Mouse (Mus musculus) cerebellum, adult 2 months (tissue): Measurements from ENCODE around the gene Fmnl2.

Experiments used
- CTCF ChIP-seq: fragments of 200-500 bp; IDR thresholded peaks from 2 replicates; pipeline ENCODE4 v1.5.1; 2011; ENCODE audit warnings: low read depth, mild to moderate bottlenecking, control low read depth, low read length, moderate library complexity, borderline replicate concordance; ENCODE audit not compliant: insufficient read depth
- POLR2A ChIP-seq: fragments of 200-500 bp; IDR thresholded peaks from 2 replicates; pipeline ENCODE4 v1.6.1; 2011; ENCODE audit warnings: low read length, control low read depth, borderline replicate concordance; ENCODE audit not compliant: insufficient read depth

DNA sequence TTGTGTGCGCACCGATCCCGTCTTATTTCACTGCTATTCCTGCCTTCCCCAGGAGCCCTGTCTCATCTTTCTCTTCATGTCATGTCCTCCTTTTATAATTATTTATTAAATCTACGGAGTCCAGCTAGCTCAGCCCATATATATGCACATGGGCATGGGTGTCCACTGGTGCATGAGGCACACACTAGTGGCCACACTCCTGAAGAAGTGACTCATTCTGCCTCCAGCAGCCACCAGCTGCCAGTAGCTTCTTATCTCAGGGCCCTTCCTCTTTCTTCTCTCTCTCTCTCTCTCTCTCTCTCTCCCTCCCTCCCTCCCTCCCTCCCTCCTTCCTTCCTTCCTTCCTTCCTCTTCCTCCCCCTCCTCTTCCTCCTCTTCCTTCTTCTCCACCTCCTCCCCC is 43.1 kb downstream of the Fmnl2 start:
- TF ChIP-seq POLR2A (no peak), CTCF (no peak)
